Mouse (Mus musculus) gastrocnemius, adult 18-20 months (tissue): ENCODE measurements around the gene Spam1. TPM values are rescaled to one million over a fixed set of nuclear protein-coding genes. Genes with fewer than 3 reads are reported as not detected.

Source experiments
- DNase-seq: peaks from one replicate; pipeline ENCODE4 v3.0.0; 2021; ENCODE audit warnings: low spot score
- long read RNA-seq, 2 experiments: library from polyadenylated mRNA; stranded (forward); transcript quantifications; one replicate each; pipeline ENCODE4 v2.0.0; 2021
- total RNA-seq, 2 experiments: library from RNA; stranded (reverse); gene quantifications; 2 replicates each; pipeline ENCODE4 v1.2.3; 2021

The Spam1 gene
- total RNA-seq = not detected
- long read RNA-seq, experiment 1 = 0 reads
- long read RNA-seq, experiment 2 = 0 reads

DNA sequence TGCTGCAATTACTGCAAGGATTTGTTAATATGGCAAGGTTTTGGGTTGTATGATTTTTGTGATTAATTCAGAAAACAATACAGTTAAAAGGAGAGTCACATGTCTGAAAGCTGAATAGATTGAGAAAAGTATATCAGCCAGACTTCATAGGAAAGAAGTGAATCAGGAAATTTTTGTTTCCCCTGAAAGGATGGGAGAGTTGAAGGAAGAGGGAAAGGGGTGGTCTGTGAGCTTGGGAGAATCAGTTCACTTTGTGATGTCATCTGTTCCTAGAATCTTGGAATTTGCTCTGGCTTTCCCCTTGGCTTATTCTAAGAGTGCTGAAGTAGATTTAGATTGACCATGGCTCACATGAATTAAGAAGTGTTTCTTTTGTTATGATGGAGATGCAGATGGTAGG, at the start of gene Spam1:
TSS of gene Spam1 (plus strand) at position 301 of the 400 bp plus-strand sequence.
- no peak for DNase-seq

DNA sequence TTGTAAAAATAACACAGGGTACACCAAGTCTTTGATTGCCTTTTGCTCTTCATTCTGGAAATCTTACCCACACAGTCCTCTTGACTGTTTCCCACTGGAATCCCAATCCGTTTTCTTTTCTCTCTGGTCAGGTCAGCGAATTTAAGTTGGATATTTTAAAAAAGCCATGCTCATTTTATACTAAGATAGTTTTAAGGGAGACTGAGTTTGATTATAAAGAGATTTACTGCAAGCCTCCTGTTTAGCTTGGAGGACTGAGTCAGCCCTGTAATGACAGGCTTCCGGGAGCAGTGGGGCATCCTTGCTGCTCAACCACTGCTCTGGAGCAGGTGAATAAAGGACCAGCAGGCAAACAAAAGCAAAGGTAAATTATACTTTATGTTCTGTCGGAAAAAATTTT, 43.0 kb upstream of the Spam1 start, which contains the start of gene Hyal4:
TSS of gene Hyal4 (plus strand) at position 301 of the 400 bp plus-strand sequence.
- DNase-seq = no peak

DNA sequence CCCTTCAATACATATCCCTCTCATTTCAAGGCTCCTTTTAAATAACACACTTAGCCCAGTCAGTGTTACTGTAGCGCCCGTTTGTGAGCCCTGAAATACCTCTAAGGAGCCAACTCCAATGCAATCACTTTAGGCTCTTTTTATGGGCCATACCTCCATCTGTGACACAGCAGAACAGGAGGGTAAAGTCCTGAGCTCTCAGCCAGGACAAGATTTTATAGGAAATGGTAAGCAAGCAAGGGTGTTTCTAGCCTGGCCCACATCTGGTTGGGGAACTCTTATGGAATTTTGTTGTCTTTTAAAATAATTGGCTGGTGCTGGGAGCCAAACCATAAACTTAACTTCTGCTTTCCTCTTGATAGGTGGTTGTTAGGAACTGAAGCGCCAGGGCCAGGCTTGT, 31.7 kb upstream of the Spam1 start:
- no peak for DNase-seq

DNA sequence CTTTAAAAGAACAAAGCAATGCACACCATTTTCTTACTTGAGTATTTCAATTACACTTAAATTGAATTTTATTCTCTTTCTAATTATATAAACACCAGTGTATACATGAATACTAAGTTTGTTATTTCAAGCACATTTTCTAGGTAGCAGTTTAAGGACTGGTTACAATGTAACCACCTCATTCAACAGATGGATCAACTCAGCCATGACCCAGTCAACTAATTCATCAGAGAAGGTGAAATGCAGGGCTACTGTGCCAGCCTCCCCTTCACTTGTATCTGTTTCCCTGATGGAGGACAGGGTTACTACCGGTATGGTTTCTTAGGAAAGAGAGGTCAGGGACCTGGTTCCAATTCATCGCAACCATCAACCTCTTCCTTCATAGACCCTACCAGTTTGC, 24.7 kb upstream of the Spam1 start:
- DNase-seq = no peak

DNA sequence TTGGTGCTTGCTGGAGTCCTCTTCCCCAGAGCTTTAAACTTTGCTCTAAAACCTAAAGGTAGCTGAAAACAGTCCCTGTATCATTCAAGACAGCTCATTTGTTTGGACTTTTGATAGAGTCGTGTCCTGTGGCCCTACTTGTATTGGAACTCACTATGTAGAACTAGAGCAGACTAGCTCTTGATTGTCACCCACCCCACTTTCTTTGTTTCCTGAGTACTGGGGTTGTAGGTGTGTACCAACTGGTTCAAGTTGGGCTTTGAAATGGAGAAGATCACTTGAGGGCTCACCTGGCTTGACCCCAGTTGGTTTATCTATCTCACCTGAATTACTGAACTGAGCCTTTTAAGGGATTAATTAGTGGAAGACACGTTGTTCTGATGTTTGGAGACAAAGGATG, 11.8 kb upstream of the Spam1 start:
- DNase-seq = no peak

DNA sequence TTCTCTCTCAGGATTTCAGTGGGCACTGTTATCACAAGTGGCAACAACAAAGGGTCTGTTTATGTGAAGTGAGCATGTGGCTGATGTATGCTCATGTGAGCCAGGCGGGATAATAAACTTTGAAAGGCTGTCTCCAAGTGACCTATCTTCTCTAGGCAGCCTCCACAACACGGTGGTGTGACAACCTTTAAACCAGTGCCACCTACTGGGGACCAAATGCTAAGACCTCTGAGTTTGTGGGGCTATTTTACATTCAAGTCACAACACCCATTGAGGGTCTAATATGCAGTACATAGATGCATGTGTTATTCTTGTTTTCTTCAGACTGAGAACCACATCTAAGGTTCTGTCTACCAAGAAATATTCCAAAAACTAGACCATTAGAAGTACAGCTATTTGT, 31.1 kb downstream of the Spam1 start:
- DNase-seq = no peak

Other genes with a start within 250 kb of the Spam1 start
- 100 to 1,000 TPM; 254 to 431 TPM for gene Lmod2, start 193.4 kb upstream of the Spam1 start, total RNA-seq
- 10 to 100 TPM; 14.8 to 18.9 TPM for gene Wasl, start 126.2 kb upstream of the Spam1 start, total RNA-seq
- gene Hyal6, start 57.9 kb upstream of the Spam1 start, total RNA-seq = not detected
- not detected for gene Hyal4, start 42.9 kb upstream of the Spam1 start, total RNA-seq
- gene Hyal5, start 66.8 kb downstream of the Spam1 start, total RNA-seq = not detected
- under 1 TPM; 0.11 to 0.24 TPM for gene Tmem229a, start 165.1 kb downstream of the Spam1 start, total RNA-seq